Mouse (Mus musculus): Measurements from ENCODE around the gene Gpr63.
"Not testable (repeated sequence)": the region's sequence is repeated elsewhere in the genome, so short reads cannot be mapped to it uniquely, and the experiment has no call there.

Gene Gpr63

GRCm38 (mm10) chr4:24966299-24966991 lies at the start of gene Gpr63:
Gpr63 (plus strand) TSS chr4:24966407.
- DNase-seq: peak; percentile 86 to 92

- DNase-seq: no peak
These were observed 46.1 kb upstream of the Gpr63 start for GRCm38 (mm10) chr4:24920006-24920577.

GRCm38 (mm10) chr4:24924726-24925125 lies 41.5 kb upstream of the Gpr63 start:
- DNase-seq: no peak

GRCm38 (mm10) chr4:24928260-24928780 lies 37.9 kb upstream of the Gpr63 start:
- DNase-seq: no peak

GRCm38 (mm10) chr4:24928926-24929325 lies 37.3 kb upstream of the Gpr63 start:
- DNase-seq: no peak

GRCm38 (mm10) chr4:24942728-24943424 lies 23.3 kb upstream of the Gpr63 start:
- DNase-seq: no peak

GRCm38 (mm10) chr4:24965918-24966298 lies 299 bp upstream of the Gpr63 start:
- peak in 1 of 2 experiments; percentile 22 for DNase-seq

GRCm38 (mm10) chr4:24967251-24967650 lies 1.0 kb downstream of the Gpr63 start:
- DNase-seq: peak; percentile 8 to 12

GRCm38 (mm10) chr4:24978589-24978988 lies 12.4 kb downstream of the Gpr63 start:
- DNase-seq: peak; percentile 33 to 65

- DNase-seq: no peak
These were observed 19.4 kb downstream of the Gpr63 start for GRCm38 (mm10) chr4:24985612-24986011.

- no peak for DNase-seq
These were observed 25.3 kb downstream of the Gpr63 start for GRCm38 (mm10) chr4:24991475-24991874.

GRCm38 (mm10) chr4:25009328-25009727 lies 43.1 kb downstream of the Gpr63 start:
- DNase-seq: not testable (repeated sequence)

- DNase-seq: peak; percentile 68 to 77
These were observed 45.6 kb downstream of the Gpr63 start for GRCm38 (mm10) chr4:25011780-25012179.

GRCm38 (mm10) chr4:25012726-25013125 lies 46.5 kb downstream of the Gpr63 start:
- DNase-seq: no peak

- DNase-seq: peak in 1 of 2 experiments; percentile 8
These were observed 48.9 kb downstream of the Gpr63 start for GRCm38 (mm10) chr4:25015017-25015655.

- DNase-seq: no peak
These were observed 62.0 kb downstream of the Gpr63 start for GRCm38 (mm10) chr4:25028252-25028651.

GRCm38 (mm10) chr4:25028752-25029151 lies 62.5 kb downstream of the Gpr63 start:
- DNase-seq: no peak

GRCm38 (mm10) chr4:25029875-25030274 lies 63.7 kb downstream of the Gpr63 start:
- no peak for DNase-seq

GRCm38 (mm10) chr4:25035158-25035791 lies 69.1 kb downstream of the Gpr63 start:
- peak; percentile 8 to 29 for DNase-seq

- no peak for DNase-seq
These were observed 69.6 kb downstream of the Gpr63 start for GRCm38 (mm10) chr4:25035806-25036205.

GRCm38 (mm10) chr4:25037260-25037659 lies 71.1 kb downstream of the Gpr63 start:
- DNase-seq: no peak

- DNase-seq: not testable (repeated sequence)
These were observed 89.3 kb downstream of the Gpr63 start for GRCm38 (mm10) chr4:25055541-25055940.

Data from cerebellum, postnatal 10 days (tissue).